Mouse (Mus musculus) midbrain, embryonic 14.5 days (tissue): ENCODE data around the gene Tex9. TPM values are rescaled to one million over a fixed set of nuclear protein-coding genes. Genes with fewer than 3 reads are reported as not detected.

Source experiments
- ATAC-seq: fragments of 200-750 bp; cut with Nextera tagmentation; 2 replicates; pipeline ENCODE4 v1.8.0; 2017; ENCODE audit warnings: moderate number of reproducible peaks, moderate library complexity; ENCODE audit not compliant: low FRiP score, low TSS enrichment
- DNase-seq: peaks from one replicate; pipeline ENCODE4 v3.0.0-alpha.2; 2015
- H3K27ac ChIP-seq: fragments of 300-500 bp; sonication (generic); replicated peaks from 2 replicates; pipeline ENCODE4 v1.5.1; 2014; ENCODE audit warnings: mild to moderate bottlenecking, low read depth, low read length, moderate library complexity
- H3K27me3 ChIP-seq: fragments of 300-500 bp; sonication (generic); 2 replicates; pipeline ENCODE4 v1.6.1; 2014; ENCODE audit warnings: low read length, control low read depth, mixed read lengths; ENCODE audit not compliant: control insufficient read depth, insufficient read depth
- H3K36me3 ChIP-seq: fragments of 300-500 bp; sonication (generic); 2 replicates; pipeline ENCODE4 v1.6.1; 2014; ENCODE audit warnings: low read length, control low read depth; ENCODE audit not compliant: control insufficient read depth, insufficient read depth
- H3K4me1 ChIP-seq: fragments of 300-500 bp; sonication (generic); 2 replicates; pipeline ENCODE4 v1.6.1; 2014; ENCODE audit warnings: mild to moderate bottlenecking, antibody characterized with exemption, low read length, control low read depth; ENCODE audit not compliant: control insufficient read depth, insufficient read depth
- H3K4me2 ChIP-seq: fragments of 300-500 bp; sonication (generic); 2 replicates; pipeline ENCODE4 v1.6.1; 2014; ENCODE audit warnings: mild to moderate bottlenecking, low read length, moderate library complexity
- H3K4me3 ChIP-seq: fragments of 300-500 bp; sonication (generic); replicated peaks from 2 replicates; pipeline ENCODE4 v1.5.1; 2014; ENCODE audit warnings: low read depth, low read length
- H3K9ac ChIP-seq: fragments of 300-500 bp; sonication (generic); replicated peaks from 2 replicates; pipeline ENCODE4 v1.6.1; 2014; ENCODE audit warnings: mild to moderate bottlenecking, low read length, moderate library complexity
- H3K9me3 ChIP-seq: fragments of 300-500 bp; sonication (generic); 2 replicates; pipeline ENCODE4 v1.6.1; 2016; ENCODE audit warnings: low read length, control low read depth, mixed read lengths; ENCODE audit not compliant: control insufficient read depth
- WGBS: fragments of 180-500 bp; shearing (Covaris S2); extraction: QIAGEN DNeasy Blood & Tissue Kit; methylation state at CpG from one replicate; pipeline ENCODE4 v1.1.7; 2014; 5-methylcytosine and 5-hydroxymethylcytosine counted together
- polyA plus RNA-seq: library from polyadenylated mRNA; unstranded; fragments of >200 nt; fragmentation: Nextera tagmentation; extraction: Ambion mirVana; gene quantifications from 2 replicates; pipeline ENCODE4 v1.2.1, GENCODE M21; 2014

The Tex9 gene
- 32.1 and 39.7 TPM in 2 replicates for polyA plus RNA-seq

GRCm38 (mm10) chr9:72492194-72492565 lies at the start of gene Tex9:
Gene Tex9 (minus strand): TSS chr9:72492212.
- peak within 1 kb of the TSS; percentile 87 for H3K27ac ChIP-seq
- no peak for DNase-seq
- peak within 1 kb of the TSS; percentile 56 for H3K4me2 ChIP-seq
- H3K9ac ChIP-seq, result peak within 1 kb of the TSS; percentile 56
- no peaks in the 10 kb centered on the region for H3K36me3 ChIP-seq
- 3% methylated on average over 6 of the region's 6 CpGs for WGBS
- ATAC-seq, result peak; percentile 34; the same call in 1 of the 2 replicates
- H3K27me3 ChIP-seq, result no peaks in the 10 kb centered on the region
- H3K9me3 ChIP-seq, result no peaks in the 10 kb centered on the region
- H3K4me3 ChIP-seq, result peak within 1 kb of the TSS; percentile 61
- peaks cover 4% of the 10 kb centered on the region; the same call in 1 of the 2 replicates for H3K4me1 ChIP-seq

GRCm38 (mm10) chr9:72537086-72537485 lies 45.1 kb upstream of the Tex9 start:
- H3K27ac ChIP-seq, result no peak overlapping the region
- H3K9ac ChIP-seq, result no peak overlapping the region
- no peaks in the 10 kb centered on the region for H3K9me3 ChIP-seq
- no peak for ATAC-seq
- H3K27me3 ChIP-seq, result no peaks in the 10 kb centered on the region
- no peak overlapping the region for H3K4me3 ChIP-seq
- DNase-seq, result no peak
- 42% methylated on average over 1 of the region's 1 CpGs for WGBS
- H3K4me2 ChIP-seq, result no peak overlapping the region
- peaks cover 3% of the 10 kb centered on the region; the same call in 1 of the 2 replicates for H3K4me1 ChIP-seq
- H3K36me3 ChIP-seq, result no peaks in the 10 kb centered on the region

GRCm38 (mm10) chr9:72535394-72535793 lies 43.4 kb upstream of the Tex9 start:
- peak overlapping the region; percentile 68 for H3K4me2 ChIP-seq
- H3K27me3 ChIP-seq, result no peaks in the 10 kb centered on the region
- 79% methylated on average over 3 of the region's 3 CpGs for WGBS
- H3K4me1 ChIP-seq, result peaks cover 9% of the 10 kb centered on the region
- ATAC-seq (no peak), DNase-seq (no peak)
- H3K4me3 ChIP-seq, result no peak overlapping the region
- H3K27ac ChIP-seq, result no peak overlapping the region
- no peaks in the 10 kb centered on the region for H3K9me3 ChIP-seq
- H3K36me3 ChIP-seq, result no peaks in the 10 kb centered on the region
- H3K9ac ChIP-seq, result no peak overlapping the region

GRCm38 (mm10) chr9:72534985-72535384 lies 43.0 kb upstream of the Tex9 start:
- WGBS, result 95% methylated on average over 2 of the region's 2 CpGs
- H3K4me2 ChIP-seq, result peak overlapping the region; percentile 68
- H3K4me3 ChIP-seq, result peak overlapping the region; percentile 36
- no peaks in the 10 kb centered on the region for H3K27me3 ChIP-seq
- DNase-seq (no peak), ATAC-seq (no peak)
- H3K9ac ChIP-seq, result no peak overlapping the region
- peaks cover 9% of the 10 kb centered on the region for H3K4me1 ChIP-seq
- H3K27ac ChIP-seq, result no peak overlapping the region
- no peaks in the 10 kb centered on the region for H3K36me3 ChIP-seq
- H3K9me3 ChIP-seq, result no peaks in the 10 kb centered on the region

GRCm38 (mm10) chr9:72533089-72533415 lies 41.0 kb upstream of the Tex9 start:
- 0% methylated on average over 2 of the region's 2 CpGs for WGBS
- Histone ChIP-seq H3K9me3 (no peaks in the 10 kb centered on the region), H3K36me3 (no peaks in the 10 kb centered on the region), H3K27ac (peak overlapping the region; percentile 100), H3K4me2 (peak overlapping the region; percentile 68), H3K4me1 (peaks cover 9% of the 10 kb centered on the region), H3K9ac (peak overlapping the region; percentile 98), H3K4me3 (peak overlapping the region; percentile 91), H3K27me3 (no peaks in the 10 kb centered on the region)
- peak; percentile 72 for DNase-seq
- peak; percentile 19 for ATAC-seq

- H3K4me1 ChIP-seq, result peaks cover 9% of the 10 kb centered on the region
- peak overlapping the region; percentile 68 for H3K4me2 ChIP-seq
- peak overlapping the region; percentile 100 for H3K27ac ChIP-seq
- no peaks in the 10 kb centered on the region for H3K36me3 ChIP-seq
- peak; percentile 62 for ATAC-seq
- no peaks in the 10 kb centered on the region for H3K27me3 ChIP-seq
- peak overlapping the region; percentile 98 for H3K9ac ChIP-seq
- peak; percentile 82 for DNase-seq
- H3K4me3 ChIP-seq, result peak overlapping the region; percentile 91
- H3K9me3 ChIP-seq, result no peaks in the 10 kb centered on the region
- WGBS, result 2% methylated on average over 42 of the region's 55 CpGs
Measured at GRCm38 (mm10) chr9:72532381-72533088, 40.5 kb upstream of the Tex9 start.

GRCm38 (mm10) chr9:72531996-72532380 lies 40.0 kb upstream of the Tex9 start, which contains the start of gene Rfx7:
Gene Rfx7 (plus strand): TSS chr9:72532240.
- Histone ChIP-seq H3K9me3 (no peaks in the 10 kb centered on the region), H3K4me3 (peak within 1 kb of the TSS; percentile 91), H3K4me1 (peaks cover 9% of the 10 kb centered on the region), H3K27me3 (no peaks in the 10 kb centered on the region), H3K36me3 (no peaks in the 10 kb centered on the region), H3K4me2 (peak within 1 kb of the TSS; percentile 68), H3K27ac (peak within 1 kb of the TSS; percentile 100), H3K9ac (peak within 1 kb of the TSS; percentile 98)
- peak; percentile 90 for ATAC-seq
- peak; percentile 96 for DNase-seq
- under 1% methylated on average over 55 of the region's 63 CpGs for WGBS

- H3K27me3 ChIP-seq, result no peaks in the 10 kb centered on the region
- ATAC-seq (peak; percentile 89), DNase-seq (peak; percentile 94)
- peak overlapping the region; percentile 91 for H3K4me3 ChIP-seq
- H3K9ac ChIP-seq, result peak overlapping the region; percentile 98
- H3K4me2 ChIP-seq, result peak overlapping the region; percentile 68
- no peaks in the 10 kb centered on the region for H3K36me3 ChIP-seq
- H3K9me3 ChIP-seq, result no peaks in the 10 kb centered on the region
- WGBS, result 1% methylated on average over 35 of the region's 35 CpGs
- H3K27ac ChIP-seq, result peak overlapping the region; percentile 100
- H3K4me1 ChIP-seq, result peaks cover 9% of the 10 kb centered on the region
Measured at GRCm38 (mm10) chr9:72531291-72531995, 39.4 kb upstream of the Tex9 start.
